In genomic region chr10:120384040-120384439, GRCm38 (mm10) we compare ENCODE assay signal across 17 mouse cellular contexts.
DNase-seq lines count a peak whose midpoint lies in the region; ATAC-seq and TF ChIP-seq lines count a peak whose summit lies in the region.
"Had no signal": no experiment of that assay in that cellular context is flagged by ENCODE, and none has a peak within 500 bp of the region (broad histone marks: within the 10 kb centered on the region; RNA-seq: fewer than 3 reads in every experiment).

No protein-coding gene starts in this region.

- peaks cover 43% of the 10 kb centered on the region for H3K4me1 ChIP-seq in heart, embryonic 13.5 days
- H3K4me1 ChIP-seq in kidney, embryonic 15.5 days: peaks cover 58% of the 10 kb centered on the region
- peaks cover 34% of the 10 kb centered on the region for H3K4me1 ChIP-seq in E14TG2a.4 (replicated peaks; ENCODE audit: low read depth, low read length)
- peaks cover 19% of the 10 kb centered on the region for H3K4me1 ChIP-seq in midbrain, embryonic 13.5 days (replicated peaks)

- TF ChIP-seq CTCF in E14TG2a.4 (conservative IDR thresholded peaks at IDR 0.05; ENCODE audit: low read length): no peak

- H3K27me3 ChIP-seq in heart, embryonic 13.5 days (replicated peaks): no peaks in the 10 kb centered on the region
- H3K27me3 ChIP-seq in kidney, embryonic 15.5 days: no peaks in the 10 kb centered on the region
- H3K27me3 ChIP-seq in E14TG2a.4 (ENCODE audit: insufficient read depth, low read length): peaks cover 34% of the 10 kb centered on the region
- no peaks in the 10 kb centered on the region for H3K27me3 ChIP-seq in midbrain, embryonic 13.5 days
- H3K27me3 ChIP-seq: forebrain, embryonic 12.5 days; midbrain, embryonic 15.5 days had no signal

- no peak for ATAC-seq in heart, embryonic 13.5 days (ENCODE audit: extremely low read depth, insufficient number of reproducible peaks, low FRiP score, low TSS enrichment)
- no peak for ATAC-seq in kidney, embryonic 15.5 days (replicated peaks; ENCODE audit: low FRiP score)
- ATAC-seq in midbrain, embryonic 13.5 days: no peak
- ATAC-seq: intestine, postnatal 0 days; midbrain, embryonic 15.5 days had no signal

- 45% methylated on average over 7 of the region's 7 CpGs for WGBS in heart, embryonic 13.5 days
- WGBS in kidney, embryonic 15.5 days: 60% methylated on average over 7 of the region's 7 CpGs
- WGBS in midbrain, embryonic 13.5 days: 86% methylated on average over 7 of the region's 7 CpGs

- peak overlapping the region; percentile 11 for H3K4me2 ChIP-seq in heart, embryonic 13.5 days
- H3K4me2 ChIP-seq in kidney, embryonic 15.5 days: no peak overlapping the region
- no peak overlapping the region for H3K4me2 ChIP-seq in midbrain, embryonic 13.5 days (replicated peaks)
- H3K4me2 ChIP-seq: forebrain, embryonic 12.5 days; hindbrain, embryonic 15.5 days; liver, embryonic 11.5 days; midbrain, embryonic 15.5 days; neural tube, embryonic 13.5 days had no signal

- H3K4me3 ChIP-seq in heart, embryonic 13.5 days: no peak overlapping the region
- no peak overlapping the region for H3K4me3 ChIP-seq in kidney, embryonic 15.5 days (replicated peaks)
- 0 out of 2 replicates have a peak overlapping the region, but pooled peaks have one; percentile 8 for H3K4me3 ChIP-seq in E14TG2a.4 (replicated peaks; ENCODE audit: low read length)
- H3K4me3 ChIP-seq in midbrain, embryonic 13.5 days (replicated peaks): no peak overlapping the region
- H3K4me3 ChIP-seq: erythroblast, embryonic 14.5 days; forebrain, embryonic 12.5 days; hindbrain, embryonic 15.5 days; limb, embryonic 12.5 days; midbrain, embryonic 15.5 days; neural tube, embryonic 13.5 days had no signal

- H3K9me3 ChIP-seq in heart, embryonic 13.5 days: no peaks in the 10 kb centered on the region
- no peaks in the 10 kb centered on the region for H3K9me3 ChIP-seq in kidney, embryonic 15.5 days (replicated peaks)
- no peaks in the 10 kb centered on the region for H3K9me3 ChIP-seq in E14TG2a.4 (ENCODE audit: low read length)
- H3K9me3 ChIP-seq in midbrain, embryonic 13.5 days: no peaks in the 10 kb centered on the region
- H3K9me3 ChIP-seq: forebrain, embryonic 12.5 days; hindbrain, embryonic 15.5 days; limb, embryonic 12.5 days; midbrain, embryonic 15.5 days; neural tube, embryonic 13.5 days had no signal

- peak overlapping the region; percentile 51; the same call in 1 of the 2 replicates for H3K27ac ChIP-seq in heart, embryonic 13.5 days (replicated peaks)
- peak overlapping the region; percentile 75 for H3K27ac ChIP-seq in kidney, embryonic 15.5 days
- no peak overlapping the region for H3K27ac ChIP-seq in midbrain, embryonic 13.5 days
- H3K27ac ChIP-seq: forebrain, embryonic 12.5 days; hindbrain, embryonic 15.5 days; midbrain, embryonic 15.5 days had no signal

- intact Hi-C loops in heart, postnatal 25 days (cut with DNase I): no loop called here

- no peaks in the 10 kb centered on the region for H3K36me3 ChIP-seq in heart, embryonic 13.5 days
- H3K36me3 ChIP-seq in kidney, embryonic 15.5 days: peaks cover 6% of the 10 kb centered on the region; the same call in 1 of the 2 replicates
- H3K36me3 ChIP-seq in E14TG2a.4 (ENCODE audit: insufficient read depth, low read length): no peaks in the 10 kb centered on the region
- no peaks in the 10 kb centered on the region for H3K36me3 ChIP-seq in midbrain, embryonic 13.5 days
- H3K36me3 ChIP-seq: forebrain, embryonic 12.5 days; hindbrain, embryonic 15.5 days; midbrain, embryonic 15.5 days; neural tube, embryonic 13.5 days had no signal

- no peak for DNase-seq in heart, postnatal 25 days (ENCODE audit: low spot score)
- no peak for DNase-seq in kidney, postnatal 36 days
- DNase-seq in NIH3T3 (ENCODE audit: low read depth): peak; percentile 58
- DNase-seq: cerebellum, adult 11-12 months; lung, adult 2 months had no signal

- no peak overlapping the region for H3K9ac ChIP-seq in heart, embryonic 13.5 days
- no peak overlapping the region for H3K9ac ChIP-seq in kidney, embryonic 15.5 days
- no peak overlapping the region for H3K9ac ChIP-seq in midbrain, embryonic 13.5 days (replicated peaks)
- H3K9ac ChIP-seq: forebrain, embryonic 12.5 days; hindbrain, embryonic 15.5 days; limb, embryonic 12.5 days; midbrain, embryonic 15.5 days; neural tube, embryonic 13.5 days had no signal
